Mouse (Mus musculus): ENCODE measurements at regions not wholly inside any gene's neighbourhood (a gene's known extent, or its start where the extent isn't known, plus 50 kb on each side); places are given as distances from the start of the nearest gene placed in this dataset.

DNA sequence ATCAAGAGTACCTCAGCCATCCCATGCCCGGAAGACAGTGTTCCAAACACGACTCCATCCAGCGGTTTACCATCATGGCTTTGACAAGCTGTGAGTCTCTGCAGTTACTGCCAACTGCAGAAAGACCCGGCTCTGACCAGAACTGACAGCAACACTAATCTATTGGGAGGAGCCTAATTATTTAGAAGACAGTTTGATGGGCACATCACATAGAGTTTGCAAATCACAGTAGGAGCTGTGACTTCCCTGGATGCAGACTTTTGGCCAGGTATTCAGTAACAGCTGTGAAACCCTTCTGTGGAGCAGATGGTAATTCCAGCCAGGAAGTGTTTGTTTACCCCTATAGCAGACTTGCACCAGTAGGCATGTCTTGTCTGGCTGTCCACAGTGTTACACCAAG lies 55.8 kb upstream of the Adra1d start:
- no peak for ATAC-seq

DNA sequence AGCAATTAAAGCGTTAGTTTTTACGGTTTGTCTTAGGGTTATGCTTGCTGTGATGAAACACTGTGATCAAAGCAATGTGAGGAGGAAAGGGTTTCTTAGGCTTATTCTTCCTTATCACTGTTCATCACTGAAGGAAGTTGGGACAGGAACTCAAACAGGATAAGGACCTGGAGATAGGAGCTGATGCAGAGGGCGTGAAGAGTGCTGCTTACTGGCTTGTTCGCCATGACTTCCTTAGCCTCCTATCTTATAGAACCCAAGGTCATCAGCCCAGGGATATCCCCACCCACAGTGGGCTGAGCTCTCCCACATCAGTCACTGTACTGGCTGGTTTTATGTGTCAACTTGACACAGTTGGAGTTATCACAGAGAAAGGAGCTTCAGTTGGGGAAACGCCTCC lies 50.4 kb upstream of the Adra1d start:
- no peaks in the 10 kb centered on the region for H3K4me1 ChIP-seq (ENCODE audit: insufficient read depth)
- TF ChIP-seq CTCF (IDR thresholded peaks at IDR 0.05; ENCODE audit: low read depth) = no peak
- DNase-seq (no peak), ATAC-seq (no peak)
- no peaks in the 10 kb centered on the region for H3K36me3 ChIP-seq (ENCODE audit: insufficient read depth)
- 70% methylated on average over 5 of the region's 5 CpGs for WGBS
- H3K4me2 ChIP-seq (ENCODE audit: low read depth) = no peak overlapping the region
- H3K9ac ChIP-seq = no peak overlapping the region
- H3K9me3 ChIP-seq (ENCODE audit: low read length) = no peaks in the 10 kb centered on the region
- no peak overlapping the region for H3K27ac ChIP-seq (ENCODE audit: low read depth, low read length)
- no peaks in the 10 kb centered on the region for H3K27me3 ChIP-seq (ENCODE audit: insufficient read depth, low read length)
- H3K4me3 ChIP-seq (ENCODE audit: low read depth, low read length) = no peak overlapping the region

More for the DNA sequence above, 55.8 kb upstream of the Adra1d start:
- Histone ChIP-seq H3K9me3 (ENCODE audit: low read length) (no peaks in the 10 kb centered on the region), H3K27ac (ENCODE audit: low read depth, low read length) (no peak overlapping the region), H3K4me3 (ENCODE audit: low read depth, low read length) (no peak overlapping the region), H3K4me1 (ENCODE audit: insufficient read depth) (no peaks in the 10 kb centered on the region), H3K9ac (no peak overlapping the region), H3K27me3 (ENCODE audit: insufficient read depth, low read length) (no peaks in the 10 kb centered on the region), H3K36me3 (ENCODE audit: insufficient read depth) (no peaks in the 10 kb centered on the region), H3K4me2 (ENCODE audit: low read depth) (no peak overlapping the region)
- TF ChIP-seq CTCF (IDR thresholded peaks at IDR 0.05; ENCODE audit: low read depth) = no peak
- 72% methylated on average over 4 of the region's 4 CpGs for WGBS
- DNase-seq = no peak
